Mouse (Mus musculus) liver, embryonic 14.5 days (tissue): Measurements from ENCODE around the gene Tpst1. TPM values are rescaled to one million over a fixed set of nuclear protein-coding genes. Genes with fewer than 3 reads are reported as not detected.

Source experiments
- ATAC-seq: fragments of 200-750 bp; cut with Nextera tagmentation; 2 replicates; pipeline ENCODE4 v1.8.0; 2017; ENCODE audit warnings: moderate number of reproducible peaks, mild to moderate bottlenecking, moderate library complexity; ENCODE audit not compliant: insufficient read depth
- DNase-seq, 3 experiments: peaks; one replicate each; pipeline ENCODE4 v3.0.0-alpha.2; 2012 to 2013; ENCODE audit warnings: low read depth in 3 of 3, low spot score in 3 of 3
- H3K27ac ChIP-seq: fragments of 300-500 bp; sonication (generic); 2 replicates; pipeline ENCODE4 v1.5.1; 2014; ENCODE audit warnings: moderate library complexity, mild to moderate bottlenecking, control low read depth, inconsistent platforms
- H3K27me3 ChIP-seq: fragments of 300-500 bp; sonication (generic); 2 replicates; pipeline ENCODE4 v1.6.1; 2014; ENCODE audit warnings: mild to moderate bottlenecking, low read length, moderate library complexity; ENCODE audit not compliant: control insufficient read depth, insufficient read depth
- H3K36me3 ChIP-seq: fragments of 300-500 bp; sonication (generic); replicated peaks from 2 replicates; pipeline ENCODE4 v1.6.1; 2014; ENCODE audit warnings: low read depth; ENCODE audit not compliant: control insufficient read depth, insufficient read depth
- H3K4me1 ChIP-seq, 2 experiments: fragments of 200-500 bp in 1 of 2; fragments of 300-500 bp in 1 of 2; sonication (generic) in 1 of 2; replicated peaks; 2 replicates each; pipeline ENCODE4 v1.6.1; 2012 to 2014; ENCODE audit warnings: antibody characterized with exemption in 1 of 2, inconsistent platforms in 1 of 2, low read length in 1 of 2; ENCODE audit not compliant: control insufficient read depth in 2 of 2, insufficient read depth in 2 of 2
- H3K4me2 ChIP-seq: fragments of 300-500 bp; sonication (generic); 2 replicates; pipeline ENCODE4 v1.6.1; 2014; ENCODE audit warnings: low read depth, mild to moderate bottlenecking, control low read depth, moderate library complexity
- H3K4me3 ChIP-seq, 2 experiments: fragments of 200-500 bp in 1 of 2; fragments of 300-500 bp in 1 of 2; sonication (generic) in 1 of 2; 2 replicates each; pipeline ENCODE4 v1.5.1; 2012 to 2014; ENCODE audit warnings: low read depth in 2 of 2, low read length in 2 of 2, mild to moderate bottlenecking in 2 of 2, control low read depth in 1 of 2, inconsistent platforms in 1 of 2, moderate library complexity in 1 of 2; ENCODE audit not compliant: insufficient read depth in 1 of 2
- H3K9ac ChIP-seq: fragments of 300-500 bp; sonication (generic); replicated peaks from 2 replicates; pipeline ENCODE4 v1.6.1; 2014; ENCODE audit warnings: mild to moderate bottlenecking, control low read depth, moderate library complexity
- H3K9me3 ChIP-seq: fragments of 300-500 bp; sonication (generic); 2 replicates; pipeline ENCODE4 v1.6.1; 2016; ENCODE audit warnings: low read length, mixed read lengths; ENCODE audit not compliant: control insufficient read depth
- CTCF ChIP-seq: IDR thresholded peaks from 2 replicates; pipeline ENCODE4 v1.5.1; 2016; ENCODE audit warnings: antibody characterized with exemption, low read depth, control low read depth
- EP300 ChIP-seq: IDR thresholded peaks from 2 replicates; pipeline ENCODE4 v1.6.1; 2016; ENCODE audit warnings: antibody characterized with exemption, low read depth
- WGBS: fragments of 180-500 bp; shearing (Covaris S2); extraction: QIAGEN DNeasy Blood & Tissue Kit; methylation state at CpG from one replicate; pipeline ENCODE4 v1.1.7; 2014; ENCODE audit not compliant: insufficient replicate concordance; 5-methylcytosine and 5-hydroxymethylcytosine counted together
- polyA plus RNA-seq, 2 experiments: library from polyadenylated mRNA; depleted of rRNA in 1 of 2; stranded (reverse) in 1 of 2; unstranded in 1 of 2; fragments of >200 nt; fragmentation: Nextera tagmentation in 1 of 2; extraction: Ambion mirVana in 1 of 2; gene quantifications; 2 replicates each; pipeline versions ENCODE4 v1.2.1 to v1.2.3; 2012 to 2014

Tpst1 gene
- polyA plus RNA-seq, 2 experiments: 10.0 to 22.8 TPM

- 54% methylated on average over 6 of the region's 6 CpGs for WGBS
- Histone ChIP-seq H3K36me3 (peaks cover 21% of the 10 kb centered on the region), H3K27me3 (no peaks in the 10 kb centered on the region), H3K27ac (no peak overlapping the region), H3K4me1 (peaks cover 0 to 6% of the 10 kb centered on the region in 2 experiments; a peak in 1 of 4 replicates), H3K9ac (no peak overlapping the region), H3K4me3 (no peak overlapping the region), H3K4me2 (no peak overlapping the region), H3K9me3 (no peaks in the 10 kb centered on the region)
- TF ChIP-seq CTCF (no peak), EP300 (no peak)
- ATAC-seq (no peak), DNase-seq (no peak)
Measured at GRCm38 (mm10) chr5:130052955-130053354, 20.2 kb upstream of the Tpst1 start.

DNA sequence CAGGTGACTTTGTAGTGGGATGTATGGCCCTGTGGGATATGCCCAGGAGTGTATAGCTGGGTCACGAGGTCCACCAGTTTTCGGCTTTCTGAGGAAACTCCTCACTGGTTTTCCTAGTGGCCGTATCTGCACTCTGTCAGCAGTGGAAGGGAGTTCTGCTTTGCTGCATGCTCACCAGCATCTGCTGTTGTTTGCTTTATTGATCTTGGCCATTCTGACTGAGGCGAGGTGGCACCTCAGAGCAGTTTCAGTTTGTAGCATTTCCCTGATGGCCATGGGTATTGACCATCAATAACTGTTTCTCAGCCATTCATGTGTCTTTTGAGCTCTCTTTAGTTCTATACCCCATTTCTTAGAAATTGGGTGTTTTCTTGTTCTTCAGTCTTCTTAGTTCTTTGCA is 17.4 kb upstream of the Tpst1 start:
- 78% methylated on average over 4 of the region's 4 CpGs for WGBS
- Histone ChIP-seq H3K4me2 (no peak overlapping the region), H3K9ac (no peak overlapping the region), H3K4me1 (peaks cover 0 to 6% of the 10 kb centered on the region in 2 experiments; a peak in 1 of 4 replicates), H3K4me3 (no peak overlapping the region), H3K27me3 (no peaks in the 10 kb centered on the region), H3K9me3 (no peaks in the 10 kb centered on the region), H3K36me3 (peaks cover 8% of the 10 kb centered on the region), H3K27ac (no peak overlapping the region)
- DNase-seq: no peak
- no peak for ATAC-seq
- TF ChIP-seq EP300 (no peak), CTCF (no peak)

DNA sequence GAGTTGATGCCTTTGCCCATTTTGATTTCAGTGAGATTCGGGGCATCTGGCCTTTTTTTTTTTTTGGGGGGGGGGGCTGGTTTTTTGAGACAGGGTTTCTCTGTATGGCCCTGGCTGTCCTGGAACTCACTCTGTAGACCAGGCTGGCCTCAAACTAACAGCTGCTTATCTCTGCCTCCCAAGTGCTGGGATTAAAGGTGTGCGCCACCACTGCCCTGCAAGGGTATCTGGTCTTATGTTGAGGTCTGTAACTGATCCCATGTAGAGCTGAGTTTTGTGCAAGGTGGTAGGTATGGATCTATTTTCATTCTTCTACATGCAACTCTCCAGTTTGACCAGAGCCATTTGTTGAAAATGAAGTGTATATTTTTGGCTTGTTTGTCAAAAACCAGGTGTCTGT is 16.8 kb upstream of the Tpst1 start:
- Histone ChIP-seq H3K9ac (no peak overlapping the region), H3K4me2 (no peak overlapping the region), H3K27ac (no peak overlapping the region), H3K27me3 (no peaks in the 10 kb centered on the region), H3K9me3 (no peaks in the 10 kb centered on the region), H3K36me3 (peaks cover 5% of the 10 kb centered on the region; the same call in 1 of the 2 replicates), H3K4me1 (peaks cover 0 to 6% of the 10 kb centered on the region in 2 experiments; a peak in 1 of 4 replicates), H3K4me3 (no peak overlapping the region)
- ATAC-seq (peak; percentile 35; the same call in 1 of the 2 replicates), DNase-seq (no peak)
- TF ChIP-seq EP300 (no peak), CTCF (no peak)
- 37% methylated on average over 2 of the region's 2 CpGs for WGBS

DNA sequence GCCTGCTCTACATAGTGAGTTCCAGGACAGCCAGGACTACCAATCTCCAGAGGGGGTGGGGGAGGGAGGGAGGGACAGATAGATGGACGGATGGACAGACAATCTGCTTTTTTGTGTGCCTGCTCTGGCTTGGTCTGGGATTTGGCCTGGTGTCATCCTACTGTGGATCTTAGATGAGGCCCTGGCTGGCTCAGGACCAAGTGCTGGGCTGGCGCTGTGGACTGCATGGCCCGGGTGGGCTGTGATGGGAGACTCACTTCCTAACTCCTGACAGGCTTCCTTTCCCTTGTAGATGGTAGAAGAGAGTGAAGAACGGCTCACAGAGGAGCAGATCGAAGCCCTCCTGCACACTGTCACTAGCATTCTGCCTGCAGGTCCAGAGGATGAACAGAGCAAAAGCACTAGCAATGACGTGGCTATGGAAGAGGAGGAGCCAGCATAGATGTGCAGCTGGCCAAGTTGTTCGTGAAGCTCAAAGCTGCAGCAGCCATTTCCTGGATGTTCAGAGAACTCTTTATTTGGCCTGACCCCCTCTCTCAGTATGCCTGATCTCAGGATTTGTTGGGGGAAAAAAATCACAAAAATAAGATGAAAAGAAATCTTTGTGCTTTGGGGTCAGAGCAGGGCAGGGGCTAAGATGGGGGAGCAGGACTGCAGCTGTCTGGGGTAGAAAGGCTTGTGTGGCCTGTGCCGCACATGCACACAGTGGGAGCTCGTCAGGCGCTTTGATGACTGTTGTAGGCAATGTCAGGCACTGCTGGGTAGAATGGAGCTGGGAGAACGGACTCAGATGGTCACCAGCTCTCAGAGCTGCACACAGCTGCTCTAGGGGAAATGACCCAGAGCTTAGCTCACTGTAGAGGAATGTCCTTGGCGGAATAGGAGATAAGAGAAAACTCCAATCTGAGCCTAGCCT is 13.5 kb upstream of the Tpst1 start:
- Histone ChIP-seq H3K27ac (no peak overlapping the region), H3K27me3 (no peaks in the 10 kb centered on the region), H3K9ac (no peak overlapping the region), H3K4me2 (no peak overlapping the region), H3K4me3 (no peak overlapping the region), H3K36me3 (peaks cover 3% of the 10 kb centered on the region; the same call in 1 of the 2 replicates), H3K9me3 (no peaks in the 10 kb centered on the region), H3K4me1 (peaks cover 0 to 6% of the 10 kb centered on the region in 2 experiments; a peak in 1 of 4 replicates)
- TF ChIP-seq CTCF (no peak), EP300 (no peak)
- DNase-seq: no peak
- 75% methylated on average over 12 of the region's 12 CpGs for WGBS
- peak; percentile 29; the same call in 1 of the 2 replicates for ATAC-seq

DNA sequence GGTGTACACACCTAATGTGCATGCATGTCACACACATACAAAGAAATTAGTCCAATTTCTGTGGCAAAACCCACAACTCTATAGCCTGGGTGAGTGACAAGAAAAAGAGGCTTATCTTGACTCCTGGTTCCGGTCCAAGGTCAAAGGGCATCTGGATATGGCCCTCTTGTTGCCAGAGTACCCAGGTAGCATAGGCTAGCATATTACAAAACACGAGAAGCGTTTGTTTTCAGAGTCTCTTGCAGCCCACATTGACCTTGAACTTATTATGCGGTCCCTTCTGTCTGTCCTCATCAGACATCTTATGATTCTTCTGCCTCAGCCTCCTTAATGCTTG is 12.8 kb upstream of the Tpst1 start:
- no peak overlapping the region for H3K4me2 ChIP-seq
- H3K9me3 ChIP-seq: no peaks in the 10 kb centered on the region
- 81% methylated on average over 4 of the region's 4 CpGs for WGBS
- DNase-seq (no peak), ATAC-seq (no peak)
- H3K9ac ChIP-seq: no peak overlapping the region
- no peaks in the 10 kb centered on the region for H3K27me3 ChIP-seq
- TF ChIP-seq CTCF: no peak
- no peak for TF ChIP-seq EP300
- peaks cover 3% of the 10 kb centered on the region; the same call in 1 of the 2 replicates for H3K36me3 ChIP-seq
- H3K4me1 ChIP-seq: peaks cover 0 to 6% of the 10 kb centered on the region in 2 experiments; a peak in 1 of 4 replicates
- H3K27ac ChIP-seq: no peak overlapping the region
- H3K4me3 ChIP-seq: no peak overlapping the region
